Mouse (Mus musculus) forebrain, embryonic 11.5 days (tissue): ENCODE measurements at regions not wholly inside any gene's neighbourhood (a gene's known extent, or its start where the extent isn't known, plus 50 kb on each side); places are given as distances from the start of the nearest gene placed in this dataset.

ENCODE experiments used
- ATAC-seq: fragments of 200-750 bp; cut with Nextera tagmentation; replicated peaks from 2 replicates; pipeline ENCODE4 v1.8.0; 2017; ENCODE audit warnings: moderate TSS enrichment; ENCODE audit not compliant: low FRiP score
- DNase-seq: peaks from one replicate; pipeline ENCODE4 v3.0.0-alpha.2; 2017; ENCODE audit warnings: low spot score
- H3K27ac ChIP-seq: fragments of 300-500 bp; sonication (generic); 2 replicates; pipeline ENCODE4 v1.5.1; 2014; ENCODE audit warnings: low read depth, low read length
- H3K27me3 ChIP-seq: fragments of 300-500 bp; sonication (generic); 2 replicates; pipeline ENCODE4 v1.6.1; 2014; ENCODE audit warnings: mild to moderate bottlenecking, low read length, mixed read lengths; ENCODE audit not compliant: control insufficient read depth, insufficient read depth
- H3K36me3 ChIP-seq: fragments of 300-500 bp; sonication (generic); 2 replicates; pipeline ENCODE4 v1.6.1; 2014; ENCODE audit warnings: mild to moderate bottlenecking, low read length, moderate library complexity, mixed read lengths; ENCODE audit not compliant: control insufficient read depth, insufficient read depth
- H3K4me1 ChIP-seq: fragments of 300-500 bp; sonication (generic); replicated peaks from 2 replicates; pipeline ENCODE4 v1.6.1; 2014; ENCODE audit warnings: low read length, mixed read lengths; ENCODE audit not compliant: control insufficient read depth, insufficient read depth
- H3K4me2 ChIP-seq: fragments of 300-500 bp; sonication (generic); 2 replicates; pipeline ENCODE4 v1.6.1; 2014; ENCODE audit warnings: low read depth, mild to moderate bottlenecking, low read length, moderate library complexity, mixed read lengths; ENCODE audit not compliant: severe bottlenecking
- H3K4me3 ChIP-seq: fragments of 300-500 bp; sonication (generic); 2 replicates; pipeline ENCODE4 v1.5.1; 2014; ENCODE audit warnings: low read depth, low read length
- H3K9ac ChIP-seq: fragments of 300-500 bp; sonication (generic); 2 replicates; pipeline ENCODE4 v1.6.1; 2014; ENCODE audit warnings: low read length
- H3K9me3 ChIP-seq: fragments of 300-500 bp; sonication (generic); 2 replicates; pipeline ENCODE4 v1.6.1; 2016; ENCODE audit warnings: low read length, mixed read lengths; ENCODE audit not compliant: control insufficient read depth
- WGBS: fragments of 180-500 bp; shearing (Covaris S2); extraction: QIAGEN DNeasy Blood & Tissue Kit; methylation state at CpG from one replicate; pipeline ENCODE4 v1.1.7; 2014; 5-methylcytosine and 5-hydroxymethylcytosine counted together

GRCm38 (mm10) chr4:55183519-55183918 lies 166.3 kb upstream of the Rad23b start:
- H3K9ac ChIP-seq = no peak overlapping the region
- H3K4me2 ChIP-seq = no peak overlapping the region
- H3K4me1 ChIP-seq = no peaks in the 10 kb centered on the region
- WGBS = 68% methylated on average over 3 of the region's 3 CpGs
- no peaks in the 10 kb centered on the region for H3K27me3 ChIP-seq
- ATAC-seq = no peak
- H3K4me3 ChIP-seq = no peak overlapping the region
- no peak overlapping the region for H3K27ac ChIP-seq
- no peak for DNase-seq
- H3K36me3 ChIP-seq = no peaks in the 10 kb centered on the region
- no peaks in the 10 kb centered on the region for H3K9me3 ChIP-seq

- no peak overlapping the region for H3K4me3 ChIP-seq
- no peak overlapping the region for H3K9ac ChIP-seq
- no peak for ATAC-seq
- DNase-seq = no peak
- H3K36me3 ChIP-seq = no peaks in the 10 kb centered on the region
- no peak overlapping the region for H3K4me2 ChIP-seq
- no peaks in the 10 kb centered on the region for H3K4me1 ChIP-seq
- H3K9me3 ChIP-seq = no peaks in the 10 kb centered on the region
- H3K27ac ChIP-seq = no peak overlapping the region
- WGBS = 77% methylated on average over 7 of the region's 7 CpGs
- no peaks in the 10 kb centered on the region for H3K27me3 ChIP-seq
These were observed 161.1 kb upstream of the Rad23b start for GRCm38 (mm10) chr4:55188716-55189115.

- Histone ChIP-seq H3K4me1 (no peaks in the 10 kb centered on the region), H3K27me3 (no peaks in the 10 kb centered on the region), H3K4me2 (no peak overlapping the region), H3K9me3 (no peaks in the 10 kb centered on the region), H3K4me3 (no peak overlapping the region), H3K36me3 (no peaks in the 10 kb centered on the region), H3K9ac (no peak overlapping the region), H3K27ac (no peak overlapping the region)
- DNase-seq (no peak), ATAC-seq (no peak)
- WGBS = 91% methylated on average over 6 of the region's 6 CpGs
These were observed 159.3 kb upstream of the Rad23b start for GRCm38 (mm10) chr4:55190586-55190985.

- Histone ChIP-seq H3K4me3 (no peak overlapping the region), H3K4me2 (no peak overlapping the region), H3K9me3 (no peaks in the 10 kb centered on the region), H3K27me3 (no peaks in the 10 kb centered on the region), H3K4me1 (no peaks in the 10 kb centered on the region), H3K36me3 (no peaks in the 10 kb centered on the region), H3K27ac (no peak overlapping the region), H3K9ac (no peak overlapping the region)
- ATAC-seq (no peak), DNase-seq (no peak)
- 92% methylated on average over 1 of the region's 1 CpGs for WGBS
These were observed 155.8 kb upstream of the Rad23b start for GRCm38 (mm10) chr4:55194061-55194460.

- H3K4me3 ChIP-seq = no peak overlapping the region
- DNase-seq (no peak), ATAC-seq (no peak)
- H3K4me1 ChIP-seq = no peaks in the 10 kb centered on the region
- no peaks in the 10 kb centered on the region for H3K36me3 ChIP-seq
- no peak overlapping the region for H3K9ac ChIP-seq
- no peaks in the 10 kb centered on the region for H3K9me3 ChIP-seq
- H3K4me2 ChIP-seq = no peak overlapping the region
- 91% methylated on average over 4 of the region's 4 CpGs for WGBS
- no peak overlapping the region for H3K27ac ChIP-seq
- H3K27me3 ChIP-seq = no peaks in the 10 kb centered on the region
These were observed 155.3 kb upstream of the Rad23b start for GRCm38 (mm10) chr4:55194552-55194951.

GRCm38 (mm10) chr4:55203731-55204710 lies 145.8 kb upstream of the Rad23b start:
- H3K27me3 ChIP-seq = no peaks in the 10 kb centered on the region
- no peak overlapping the region for H3K4me2 ChIP-seq
- no peak overlapping the region for H3K27ac ChIP-seq
- no peak overlapping the region for H3K4me3 ChIP-seq
- peaks cover 7% of the 10 kb centered on the region; the same call in 1 of the 2 replicates for H3K4me1 ChIP-seq
- no peaks in the 10 kb centered on the region for H3K9me3 ChIP-seq
- no peak for ATAC-seq
- no peak overlapping the region for H3K9ac ChIP-seq
- H3K36me3 ChIP-seq = no peaks in the 10 kb centered on the region
- WGBS = 41% methylated on average over 20 of the region's 20 CpGs
- no peak for DNase-seq

- ATAC-seq (no peak), DNase-seq (no peak)
- Histone ChIP-seq H3K36me3 (no peaks in the 10 kb centered on the region), H3K4me2 (no peak overlapping the region), H3K27ac (no peak overlapping the region), H3K4me1 (peaks cover 9% of the 10 kb centered on the region; the same call in 1 of the 2 replicates), H3K9ac (no peak overlapping the region), H3K4me3 (no peak overlapping the region), H3K9me3 (no peaks in the 10 kb centered on the region; the same call in 1 of the 2 replicates), H3K27me3 (no peaks in the 10 kb centered on the region)
- WGBS = 87% methylated on average over 3 of the region's 3 CpGs
These were observed 143.6 kb upstream of the Rad23b start for GRCm38 (mm10) chr4:55206226-55206625.

GRCm38 (mm10) chr4:55207749-55208385 lies 142.0 kb upstream of the Rad23b start:
- 16% methylated on average over 13 of the region's 13 CpGs for WGBS
- Histone ChIP-seq H3K9me3 (no peaks in the 10 kb centered on the region; the same call in 1 of the 2 replicates), H3K9ac (peak overlapping the region; percentile 7), H3K27ac (peak overlapping the region; percentile 89), H3K36me3 (no peaks in the 10 kb centered on the region), H3K4me1 (peaks cover 9% of the 10 kb centered on the region; the same call in 1 of the 2 replicates), H3K4me2 (peak overlapping the region; percentile 28; the same call in 1 of the 2 replicates), H3K4me3 (no peak overlapping the region), H3K27me3 (no peaks in the 10 kb centered on the region)
- ATAC-seq = peak; percentile 61
- peak; percentile 67 for DNase-seq
